Mouse (Mus musculus): ENCODE measurements around the gene Cnst.
A peak's percentile ranks its signal among the peaks of the same experiment; 100 is the strongest.
"Not testable (repeated sequence)": the region's sequence is repeated elsewhere in the genome, so short reads cannot be mapped to it uniquely, and the experiment has no call there.

Gene Cnst

GRCm38 (mm10) chr1:179604526-179604925 is 58.4 kb downstream of the Cnst start:
- no peak for DNase-seq

GRCm38 (mm10) chr1:179606004-179606723 is 60.0 kb downstream of the Cnst start:
- DNase-seq, result no peak

GRCm38 (mm10) chr1:179608521-179608920 is 62.4 kb downstream of the Cnst start:
- DNase-seq, result no peak

- DNase-seq, result peak; percentile 52
These were observed 63.7 kb downstream of the Cnst start for GRCm38 (mm10) chr1:179609724-179610505.

GRCm38 (mm10) chr1:179611182-179611581 is 65.0 kb downstream of the Cnst start:
- no peak for DNase-seq

- DNase-seq, result no peak
These were observed 66.2 kb downstream of the Cnst start for GRCm38 (mm10) chr1:179612418-179612817.

GRCm38 (mm10) chr1:179612986-179613505 is 66.9 kb downstream of the Cnst start:
- DNase-seq, result no peak

- DNase-seq, result no peak
These were observed 71.3 kb downstream of the Cnst start for GRCm38 (mm10) chr1:179617426-179617825.

- DNase-seq, result no peak
These were observed 76.5 kb downstream of the Cnst start for GRCm38 (mm10) chr1:179622665-179623064.

- DNase-seq, result peak; percentile 38
These were observed 77.5 kb downstream of the Cnst start for GRCm38 (mm10) chr1:179623657-179624056.

GRCm38 (mm10) chr1:179624354-179624753 is 78.2 kb downstream of the Cnst start:
- peak; percentile 69 for DNase-seq

GRCm38 (mm10) chr1:179627855-179628254 is 81.7 kb downstream of the Cnst start:
- no peak for DNase-seq

GRCm38 (mm10) chr1:179628438-179629106 is 82.4 kb downstream of the Cnst start:
- no peak for DNase-seq

- no peak for DNase-seq
These were observed 83.1 kb downstream of the Cnst start for GRCm38 (mm10) chr1:179629276-179629675.

- DNase-seq, result no peak
These were observed 86.7 kb downstream of the Cnst start for GRCm38 (mm10) chr1:179632746-179633413.

- DNase-seq, result no peak
These were observed 87.2 kb downstream of the Cnst start for GRCm38 (mm10) chr1:179633414-179633752.

- no peak for DNase-seq
These were observed 88.0 kb downstream of the Cnst start for GRCm38 (mm10) chr1:179634159-179634558.

GRCm38 (mm10) chr1:179642726-179643125 is 96.6 kb downstream of the Cnst start:
- DNase-seq, result no peak

GRCm38 (mm10) chr1:179644151-179644550 is 98.0 kb downstream of the Cnst start:
- no peak for DNase-seq

- DNase-seq, result peak; percentile 83
These were observed 99.2 kb downstream of the Cnst start for GRCm38 (mm10) chr1:179645101-179645979.

- no peak for DNase-seq
These were observed 99.8 kb downstream of the Cnst start for GRCm38 (mm10) chr1:179645980-179646268.

- not testable (repeated sequence) for DNase-seq
These were observed 102.5 kb downstream of the Cnst start for GRCm38 (mm10) chr1:179648678-179649077.
